Mouse (Mus musculus) C2C12 (cell line): ENCODE data around the gene Mrtfb. TPM values are rescaled to one million over a fixed set of nuclear protein-coding genes. Genes with fewer than 3 reads are reported as not detected.

Experiments used
- H3K27me3 ChIP-seq: one replicate; pipeline ENCODE4 v1.6.1; 2011; ENCODE audit not compliant: control insufficient read depth, insufficient read depth, insufficient read length
- H3K36me3 ChIP-seq: one replicate; pipeline ENCODE4 v1.6.1; 2011; ENCODE audit not compliant: control insufficient read depth, insufficient read depth
- H3K4me3 ChIP-seq: one replicate; pipeline ENCODE4 v1.5.1; 2011; ENCODE audit warnings: mild to moderate bottlenecking, control low read depth; ENCODE audit not compliant: poor library complexity, insufficient read depth, severe bottlenecking
- H3K79me2 ChIP-seq: one replicate; pipeline ENCODE4 v1.6.1; 2011; ENCODE audit not compliant: control insufficient read depth, insufficient read depth
- H3K79me3 ChIP-seq: one replicate; pipeline ENCODE4 v1.6.1; 2011; ENCODE audit warnings: low read depth, control low read depth
- H3ac ChIP-seq: one replicate; pipeline ENCODE3; 2011; ENCODE audit warnings: low read depth; ENCODE audit not compliant: control insufficient read depth, insufficient read length
- CEBPB ChIP-seq: IDR thresholded peaks from one replicate; pipeline ENCODE4 v1.6.1; 2011; ENCODE audit warnings: low read depth, mild to moderate bottlenecking, control low read depth, moderate library complexity
- CTCF ChIP-seq: IDR thresholded peaks from one replicate; pipeline ENCODE4 v1.5.1; 2011; ENCODE audit not compliant: control insufficient read depth, insufficient read depth, insufficient read length
- FOSL1 ChIP-seq: IDR thresholded peaks from one replicate; pipeline ENCODE4 v1.8.0; 2011; ENCODE audit warnings: mild to moderate bottlenecking, low read length; ENCODE audit not compliant: poor library complexity, insufficient read depth, severe bottlenecking
- MAX ChIP-seq: IDR thresholded peaks from one replicate; pipeline ENCODE4 v1.6.1; 2011; ENCODE audit warnings: mild to moderate bottlenecking, control low read depth
- MYOD1 ChIP-seq: IDR thresholded peaks from one replicate; pipeline ENCODE4 v1.6.1; 2011; ENCODE audit warnings: low read depth; ENCODE audit not compliant: control insufficient read depth, insufficient read length
- MYOG ChIP-seq: IDR thresholded peaks from one replicate; pipeline ENCODE4 v1.6.1; 2011; ENCODE audit not compliant: control insufficient read depth, insufficient read length; ENCODE audit errors: extremely low read depth
- USF1 ChIP-seq: IDR thresholded peaks from one replicate; pipeline ENCODE4 v1.6.1; 2011; ENCODE audit warnings: low read depth, mild to moderate bottlenecking, control low read depth, moderate library complexity
- long read RNA-seq, 2 experiments: library from polyadenylated mRNA; unstranded; transcript quantifications; one replicate each; pipeline ENCODE4 v2.0.0; 2019 to 2020
- polyA plus RNA-seq: library from polyadenylated mRNA; unstranded; fragments of >200 nt; fragmentation: generic; extraction: Trizol; gene quantifications from one replicate; pipeline ENCODE4 v1.2.1, GENCODE M21; 2012; ENCODE audit warnings: missing spikeins

The Mrtfb gene
- polyA plus RNA-seq = 6.6 TPM
- long read RNA-seq, experiment 1, partial matches to known transcripts = 0 of 19 reads
- long read RNA-seq, experiment 1, other reads (novel, unspliced or antisense) = 19 of 19 reads
- long read RNA-seq, experiment 2, full-length matches to known transcripts = 2 of 5 reads
- long read RNA-seq, experiment 2, partial matches to known transcripts = 2 of 5 reads
- long read RNA-seq, experiment 2, other reads (novel, unspliced or antisense) = 1 of 5 reads

- H3K79me2 ChIP-seq = peaks cover 40% of the 10 kb centered on the region
- no peaks in the 10 kb centered on the region for H3K27me3 ChIP-seq
- TF ChIP-seq MYOD1 (no peak), MYOG (no peak), CTCF (no peak), USF1 (no peak), FOSL1 (no peak), MAX (no peak), CEBPB (no peak)
- H3K79me3 ChIP-seq = peaks cover 20% of the 10 kb centered on the region
- H3K4me3 ChIP-seq = peak within 1 kb of the TSS; percentile 60
- H3K36me3 ChIP-seq = no peaks in the 10 kb centered on the region
- peak within 1 kb of the TSS; percentile 85 for H3ac ChIP-seq
Observed at GRCm38 (mm10) chr16:13255855-13256635, at the start of gene Mrtfb. Gene Mrtfb, plus strand, starts transcription at chr16:13256481.

- no peaks in the 10 kb centered on the region for H3K27me3 ChIP-seq
- peak; percentile 78 for TF ChIP-seq MYOD1
- no peak for TF ChIP-seq CEBPB
- no peaks in the 10 kb centered on the region for H3K79me2 ChIP-seq
- no peaks in the 10 kb centered on the region for H3K36me3 ChIP-seq
- no peak overlapping the region for H3ac ChIP-seq
- H3K4me3 ChIP-seq = no peak overlapping the region
- H3K79me3 ChIP-seq = no peaks in the 10 kb centered on the region
Observed at GRCm38 (mm10) chr16:13207649-13208048, 48.6 kb upstream of the Mrtfb start.

- no peak overlapping the region for H3ac ChIP-seq
- TF ChIP-seq FOSL1 = no peak
- TF ChIP-seq CEBPB = no peak
- TF ChIP-seq USF1 = peak; percentile 94
- no peak for TF ChIP-seq MYOG
- no peak for TF ChIP-seq CTCF
- no peaks in the 10 kb centered on the region for H3K36me3 ChIP-seq
- H3K4me3 ChIP-seq = no peak overlapping the region
- H3K27me3 ChIP-seq = no peaks in the 10 kb centered on the region
- H3K79me3 ChIP-seq = no peaks in the 10 kb centered on the region
- no peaks in the 10 kb centered on the region for H3K79me2 ChIP-seq
Observed at GRCm38 (mm10) chr16:13208087-13208486, 48.2 kb upstream of the Mrtfb start.

- H3K79me2 ChIP-seq = no peaks in the 10 kb centered on the region
- H3K27me3 ChIP-seq = no peaks in the 10 kb centered on the region
Observed at GRCm38 (mm10) chr16:13212781-13213180, 43.5 kb upstream of the Mrtfb start.

GRCm38 (mm10) chr16:13216116-13216952, 39.9 kb upstream of the Mrtfb start:
- no peaks in the 10 kb centered on the region for H3K79me3 ChIP-seq
- no peak for TF ChIP-seq MAX
- TF ChIP-seq CEBPB = no peak
- no peak for TF ChIP-seq USF1
- no peak for TF ChIP-seq FOSL1
- TF ChIP-seq CTCF = no peak
- no peak for TF ChIP-seq MYOG
- TF ChIP-seq MYOD1 = no peak

More at GRCm38 (mm10) chr16:13212781-13213180, 43.5 kb upstream of the Mrtfb start:
- no peak for TF ChIP-seq CEBPB
- no peak for TF ChIP-seq MAX
- no peak for TF ChIP-seq USF1
- TF ChIP-seq MYOG = no peak
- TF ChIP-seq FOSL1 = no peak
- TF ChIP-seq MYOD1 = no peak
- TF ChIP-seq CTCF = no peak
- H3K4me3 ChIP-seq = no peak overlapping the region
- H3K36me3 ChIP-seq = no peaks in the 10 kb centered on the region
- H3ac ChIP-seq = no peak overlapping the region
- H3K79me3 ChIP-seq = no peaks in the 10 kb centered on the region

More at GRCm38 (mm10) chr16:13216116-13216952, 39.9 kb upstream of the Mrtfb start:
- no peaks in the 10 kb centered on the region for H3K36me3 ChIP-seq
- H3K4me3 ChIP-seq = no peak overlapping the region
- H3K79me2 ChIP-seq = no peaks in the 10 kb centered on the region
- H3K27me3 ChIP-seq = no peaks in the 10 kb centered on the region
- H3ac ChIP-seq = no peak overlapping the region
